Mouse (Mus musculus) liver, postnatal 0 days (tissue): ENCODE data around the gene Fer1l4.

Experiments
- CTCF ChIP-seq: sonication (generic); IDR thresholded peaks from 2 replicates; pipeline ENCODE4 v1.5.1; 2016; ENCODE audit warnings: antibody characterized with exemption, low read depth
- EP300 ChIP-seq: IDR thresholded peaks from 2 replicates; pipeline ENCODE4 v1.6.1; 2016; ENCODE audit warnings: antibody characterized with exemption, low read depth, mild to moderate bottlenecking

DNA sequence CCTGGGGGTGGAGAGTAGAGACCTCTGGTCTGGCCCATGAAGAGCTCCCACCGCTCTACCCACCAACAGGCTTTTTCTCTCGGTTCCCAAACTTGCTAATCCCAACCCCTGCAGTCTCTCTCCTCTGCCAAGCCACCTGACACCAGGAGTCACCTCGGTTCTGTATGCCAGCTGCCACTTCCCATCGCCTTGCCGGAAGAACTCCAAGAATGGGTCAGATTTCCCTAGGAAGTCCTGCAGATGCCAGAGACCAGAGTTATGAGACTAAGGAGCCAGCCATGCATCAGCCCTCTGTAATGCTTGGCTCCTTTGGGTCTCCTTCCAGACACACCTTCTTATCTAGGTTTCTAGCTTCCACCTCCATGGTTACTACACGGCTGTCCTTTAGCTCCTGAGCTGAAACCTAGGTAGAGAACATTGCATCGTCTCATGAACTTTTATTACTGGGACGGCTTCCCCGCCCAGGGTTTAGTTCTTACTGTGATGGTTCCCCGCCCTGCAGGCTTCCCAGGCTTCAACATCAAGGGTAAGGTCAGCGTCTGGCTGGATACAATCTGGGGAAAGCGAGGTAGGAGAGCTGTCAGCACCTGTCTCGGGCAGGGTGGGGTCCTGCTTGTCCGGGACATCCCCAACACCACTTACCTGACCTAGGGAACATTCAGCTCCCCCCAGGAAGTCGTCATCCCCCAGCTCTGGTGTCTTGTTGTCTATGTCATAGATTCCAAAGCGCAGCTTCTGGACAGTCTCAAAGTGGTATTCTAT is 25.9 kb upstream of the Fer1l4 start:
- TF ChIP-seq EP300, result no peak
- no peak for TF ChIP-seq CTCF
